Mouse (Mus musculus): ENCODE results near the gene Ints2. TPM values are rescaled to one million over a fixed set of nuclear protein-coding genes. Genes with fewer than 3 reads are reported as not detected.

Gene Ints2
- polyA plus RNA-seq, 1 experiment from 2014 or later: 48.2 TPM

Other genes starting within 250 kb of the Ints2 start
- gene Brip1, start 56.4 kb downstream of the Ints2 start, polyA plus RNA-seq (2016; fragmentation: Nextera tagmentation; extraction: Ambion mirVana): 9.0 and 9.3 TPM in 2 replicates
- gene Med13, start 100.0 kb upstream of the Ints2 start, polyA plus RNA-seq (2016; fragmentation: Nextera tagmentation; extraction: Ambion mirVana): 12.2 and 12.7 TPM in 2 replicates
- gene Rnft1, start 227.1 kb upstream of the Ints2 start, polyA plus RNA-seq (2016; fragmentation: Nextera tagmentation; extraction: Ambion mirVana): 31.1 and 32.8 TPM in 2 replicates

All from embryonic facial prominence, embryonic 12.5 days (tissue).